Mouse (Mus musculus) C2C12 (cell line): ENCODE data around the gene Hoxc6. TPM values are rescaled to one million over a fixed set of nuclear protein-coding genes. Genes with fewer than 3 reads are reported as not detected.
A peak's percentile ranks its signal among the peaks of the same experiment; 100 is the strongest.

Experiments
- H3K27me3 ChIP-seq: one replicate; pipeline ENCODE4 v1.6.1; 2011; ENCODE audit not compliant: control insufficient read depth, insufficient read depth, insufficient read length
- H3K36me3 ChIP-seq: one replicate; pipeline ENCODE4 v1.6.1; 2011; ENCODE audit not compliant: control insufficient read depth, insufficient read depth
- H3K4me3 ChIP-seq: one replicate; pipeline ENCODE4 v1.5.1; 2011; ENCODE audit warnings: mild to moderate bottlenecking, control low read depth; ENCODE audit not compliant: poor library complexity, insufficient read depth, severe bottlenecking
- H3K79me2 ChIP-seq: one replicate; pipeline ENCODE4 v1.6.1; 2011; ENCODE audit not compliant: control insufficient read depth, insufficient read depth
- H3K79me3 ChIP-seq: one replicate; pipeline ENCODE4 v1.6.1; 2011; ENCODE audit warnings: low read depth, control low read depth
- H3ac ChIP-seq: one replicate; pipeline ENCODE3; 2011; ENCODE audit warnings: low read depth; ENCODE audit not compliant: control insufficient read depth, insufficient read length
- CEBPB ChIP-seq: IDR thresholded peaks from one replicate; pipeline ENCODE4 v1.6.1; 2011; ENCODE audit warnings: low read depth, mild to moderate bottlenecking, control low read depth, moderate library complexity
- CTCF ChIP-seq: IDR thresholded peaks from one replicate; pipeline ENCODE4 v1.5.1; 2011; ENCODE audit not compliant: control insufficient read depth, insufficient read depth, insufficient read length
- FOSL1 ChIP-seq: IDR thresholded peaks from one replicate; pipeline ENCODE4 v1.8.0; 2011; ENCODE audit warnings: mild to moderate bottlenecking, low read length; ENCODE audit not compliant: poor library complexity, insufficient read depth, severe bottlenecking
- MAX ChIP-seq: IDR thresholded peaks from one replicate; pipeline ENCODE4 v1.6.1; 2011; ENCODE audit warnings: mild to moderate bottlenecking, control low read depth
- MYOG ChIP-seq: IDR thresholded peaks from one replicate; pipeline ENCODE4 v1.6.1; 2011; ENCODE audit not compliant: control insufficient read depth, insufficient read length; ENCODE audit errors: extremely low read depth
- USF1 ChIP-seq: IDR thresholded peaks from one replicate; pipeline ENCODE4 v1.6.1; 2011; ENCODE audit warnings: low read depth, mild to moderate bottlenecking, control low read depth, moderate library complexity
- polyA plus RNA-seq: library from polyadenylated mRNA; unstranded; fragments of >200 nt; fragmentation: generic; extraction: Trizol; gene quantifications from one replicate; pipeline ENCODE4 v1.2.1, GENCODE M21; 2012; ENCODE audit warnings: missing spikeins

Hoxc6 gene
- polyA plus RNA-seq, 1 experiment, result 10.6 TPM

DNA sequence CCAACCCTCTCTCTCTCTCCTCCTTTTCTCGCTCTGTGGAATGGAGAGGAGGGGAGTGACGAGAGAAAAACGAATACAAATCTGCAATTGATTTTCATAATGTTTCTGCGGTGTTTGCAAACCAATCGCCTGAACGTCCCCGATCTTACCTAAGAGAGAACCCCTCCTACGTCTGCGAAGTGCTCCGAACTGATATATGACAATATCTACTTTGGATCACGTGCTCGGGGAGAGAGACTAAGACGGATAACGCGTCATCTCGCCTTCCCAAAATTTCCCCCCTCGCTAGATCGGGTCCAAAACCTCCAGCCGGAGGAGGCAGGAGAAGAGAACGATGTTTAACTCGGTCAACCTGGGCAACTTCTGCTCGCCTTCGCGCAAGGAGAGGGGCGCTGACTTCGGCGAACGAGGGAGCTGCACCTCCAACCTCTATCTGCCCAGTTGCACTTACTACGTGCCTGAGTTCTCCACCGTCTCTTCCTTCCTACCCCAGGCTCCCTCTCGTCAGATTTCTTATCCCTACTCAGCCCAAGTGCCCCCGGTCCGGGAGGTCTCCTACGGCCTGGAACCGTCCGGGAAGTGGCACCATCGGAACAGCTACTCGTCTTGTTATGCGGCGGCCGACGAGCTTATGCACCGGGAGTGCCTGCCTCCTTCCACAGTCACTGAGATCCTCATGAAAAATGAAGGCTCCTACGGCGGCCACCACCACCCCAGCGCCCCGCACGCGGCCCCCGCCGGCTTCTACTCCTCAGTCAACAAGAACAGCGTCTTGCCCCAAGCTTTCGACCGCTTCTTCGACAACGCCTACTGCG lies 43.7 kb upstream of the Hoxc6 start, which contains the start of gene Hoxc11:
Gene Hoxc11 (plus strand): TSS at position 236 of the 815 bp plus-strand sequence.
- peaks cover 52% of the 10 kb centered on the region for H3K79me3 ChIP-seq
- peak; percentile 54 for TF ChIP-seq MAX
- no peak for TF ChIP-seq FOSL1
- TF ChIP-seq USF1, result peak; percentile 97
- peaks cover 89% of the 10 kb centered on the region for H3K79me2 ChIP-seq
- H3K4me3 ChIP-seq, result peak within 1 kb of the TSS; percentile 88
- H3K36me3 ChIP-seq, result peaks cover 7% of the 10 kb centered on the region
- peak within 1 kb of the TSS; percentile 96 for H3ac ChIP-seq
- no peaks in the 10 kb centered on the region for H3K27me3 ChIP-seq

DNA sequence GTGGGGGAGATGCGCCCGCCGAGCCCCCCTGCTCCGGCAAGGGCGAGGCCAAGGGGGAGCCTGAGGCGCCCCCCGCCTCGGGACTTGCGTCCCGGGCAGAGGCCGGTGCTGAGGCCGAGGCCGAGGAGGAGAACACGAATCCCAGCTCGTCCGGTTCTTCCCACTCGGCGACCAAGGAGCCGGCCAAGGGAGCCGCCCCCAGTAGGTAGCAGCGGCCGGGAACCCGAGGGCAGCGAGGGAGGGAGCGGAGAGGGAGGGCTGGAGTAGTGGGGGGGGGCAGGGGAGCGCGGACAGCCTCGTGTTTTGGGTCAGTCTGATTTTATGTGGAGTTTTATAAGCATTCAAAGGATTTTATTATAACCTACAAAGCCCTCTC lies 43.1 kb upstream of the Hoxc6 start:
- TF ChIP-seq MYOG (no peak), MAX (peak; percentile 56)
- peaks cover 90% of the 10 kb centered on the region for H3K79me2 ChIP-seq
- H3ac ChIP-seq, result peak overlapping the region; percentile 96
- peaks cover 57% of the 10 kb centered on the region for H3K79me3 ChIP-seq
- H3K36me3 ChIP-seq, result peaks cover 7% of the 10 kb centered on the region
- no peaks in the 10 kb centered on the region for H3K27me3 ChIP-seq
- H3K4me3 ChIP-seq, result peak overlapping the region; percentile 88

DNA sequence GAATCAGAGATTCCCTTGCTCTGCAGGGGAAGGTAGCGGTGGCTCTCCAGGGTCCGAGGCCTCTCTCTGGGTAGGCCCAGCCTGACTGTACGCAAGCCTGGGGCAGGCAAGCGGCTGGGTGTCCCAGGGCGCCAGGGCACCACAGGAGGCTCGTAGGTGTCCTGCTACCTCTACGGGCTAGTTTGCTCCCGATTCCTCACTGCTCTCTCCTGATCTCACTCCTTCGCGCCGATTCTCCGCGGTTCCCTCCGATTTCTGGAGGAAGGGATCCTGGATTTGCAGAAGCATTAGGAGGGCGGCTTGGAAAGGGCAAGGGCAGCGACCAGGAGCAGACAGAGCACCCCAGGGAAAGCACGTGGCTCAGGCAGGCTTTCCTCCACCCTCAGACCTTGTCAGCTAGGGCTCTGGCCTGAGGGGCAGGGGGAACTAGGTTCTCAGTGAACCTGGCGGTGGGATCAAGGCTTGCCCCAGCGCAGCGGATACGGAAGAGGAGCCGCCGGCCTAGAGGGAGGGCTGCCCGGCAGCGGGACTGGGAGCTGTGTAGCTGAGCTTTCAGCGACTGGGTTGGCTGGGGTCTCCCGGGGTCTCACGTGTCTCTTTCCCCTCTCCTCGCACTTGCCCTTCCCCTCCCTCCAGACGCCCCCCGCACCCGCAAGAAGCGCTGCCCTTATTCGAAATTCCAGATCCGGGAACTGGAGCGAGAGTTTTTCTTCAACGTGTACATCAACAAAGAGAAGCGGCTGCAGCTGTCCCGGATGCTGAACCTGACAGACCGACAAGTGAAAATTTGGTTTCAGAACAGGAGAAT lies 42.0 kb upstream of the Hoxc6 start:
- Histone ChIP-seq H3K79me3 (peaks cover 63% of the 10 kb centered on the region), H3K79me2 (peaks cover 95% of the 10 kb centered on the region), H3K27me3 (no peaks in the 10 kb centered on the region), H3ac (peak overlapping the region; percentile 96), H3K4me3 (peak overlapping the region; percentile 88), H3K36me3 (peaks cover 7% of the 10 kb centered on the region)
- peak; percentile 87 for TF ChIP-seq MAX
- no peak for TF ChIP-seq CTCF

DNA sequence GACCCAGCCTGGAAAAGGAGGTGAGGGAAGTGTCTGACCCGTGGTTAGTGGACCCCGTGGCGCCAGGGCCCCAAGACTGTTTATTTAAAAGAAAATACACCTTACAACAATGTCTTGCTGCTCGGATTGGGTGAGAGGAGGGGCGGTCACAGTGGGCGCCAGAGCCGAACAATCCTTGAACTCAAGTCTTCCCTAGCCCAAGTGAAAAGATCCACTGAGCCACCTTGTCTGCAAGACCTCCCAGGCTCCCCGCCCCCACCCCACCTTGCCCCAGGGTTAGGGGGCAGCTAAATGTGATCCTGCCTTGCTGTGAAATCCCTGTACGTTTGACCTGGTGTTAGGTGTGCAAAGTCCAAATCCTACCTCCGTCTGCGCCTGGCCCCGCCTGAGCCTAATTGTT lies 41.2 kb upstream of the Hoxc6 start:
- Histone ChIP-seq H3K79me2 (peaks cover 95% of the 10 kb centered on the region), H3K36me3 (peaks cover 7% of the 10 kb centered on the region), H3ac (peak overlapping the region; percentile 41), H3K79me3 (peaks cover 70% of the 10 kb centered on the region), H3K4me3 (peak overlapping the region; percentile 88), H3K27me3 (no peaks in the 10 kb centered on the region)
- TF ChIP-seq MAX (no peak), MYOG (no peak), FOSL1 (no peak)

DNA sequence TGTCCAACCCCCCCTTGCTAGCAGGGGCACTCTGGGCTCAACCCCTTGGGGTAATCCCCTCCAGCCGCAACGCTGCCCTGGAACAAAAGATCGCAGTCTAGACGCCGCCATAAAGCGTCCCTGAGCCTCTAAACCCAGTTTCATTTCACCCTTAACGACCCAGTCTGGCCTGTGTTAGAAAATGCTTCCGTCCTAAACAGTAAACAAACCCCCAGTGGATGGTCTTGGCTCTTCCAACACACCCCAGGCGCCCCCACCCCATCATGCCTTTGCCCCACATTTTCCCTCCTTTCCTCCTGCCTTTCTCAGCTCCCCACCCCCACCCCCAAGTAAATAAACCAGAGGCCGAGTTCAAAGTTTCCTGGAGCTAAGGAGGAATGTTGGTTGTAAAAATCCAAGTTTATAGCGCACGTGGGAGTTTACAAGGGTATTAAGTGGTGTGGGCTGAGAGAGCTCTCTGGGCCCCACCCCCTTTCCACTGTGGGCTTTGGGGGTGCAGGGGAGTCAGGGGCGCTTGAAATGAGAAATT lies 38.3 kb upstream of the Hoxc6 start:
- H3K79me3 ChIP-seq, result peaks cover 83% of the 10 kb centered on the region
- TF ChIP-seq MAX (no peak), USF1 (peak; percentile 30)
- H3ac ChIP-seq, result peak overlapping the region; percentile 87
- H3K36me3 ChIP-seq, result peaks cover 7% of the 10 kb centered on the region
- H3K27me3 ChIP-seq, result no peaks in the 10 kb centered on the region
- H3K79me2 ChIP-seq, result peaks cover 100% of the 10 kb centered on the region
- peak overlapping the region; percentile 25 for H3K4me3 ChIP-seq

DNA sequence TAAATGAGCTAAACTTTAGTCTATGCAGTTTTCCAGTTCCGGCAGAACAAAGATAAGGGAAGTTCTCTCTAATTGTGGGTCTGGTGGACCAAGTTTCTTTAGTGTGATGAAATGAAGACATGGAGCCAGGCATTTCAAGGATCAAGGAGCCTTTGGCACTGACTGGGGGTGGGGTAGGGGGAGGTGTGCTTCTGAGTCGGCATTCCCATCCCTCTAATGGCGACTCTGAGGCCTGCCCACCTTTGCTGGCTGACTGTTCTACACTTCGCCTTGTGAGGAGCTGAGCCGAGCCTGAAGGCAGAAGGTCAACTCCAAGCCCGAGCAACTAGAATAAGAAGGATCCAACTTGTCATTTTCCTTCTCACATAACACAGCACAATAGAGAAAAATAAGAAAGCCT lies 36.3 kb upstream of the Hoxc6 start:
- no peak for TF ChIP-seq CEBPB
- peak; percentile 36 for TF ChIP-seq MAX
- no peak for TF ChIP-seq MYOG
- Histone ChIP-seq H3K27me3 (no peaks in the 10 kb centered on the region), H3ac (peak overlapping the region; percentile 66), H3K4me3 (peak overlapping the region; percentile 15), H3K79me3 (peaks cover 72% of the 10 kb centered on the region), H3K36me3 (peaks cover 7% of the 10 kb centered on the region), H3K79me2 (peaks cover 99% of the 10 kb centered on the region)
